39 mouse cellular contexts compared by ENCODE assay signal in the genomic region with DNA sequence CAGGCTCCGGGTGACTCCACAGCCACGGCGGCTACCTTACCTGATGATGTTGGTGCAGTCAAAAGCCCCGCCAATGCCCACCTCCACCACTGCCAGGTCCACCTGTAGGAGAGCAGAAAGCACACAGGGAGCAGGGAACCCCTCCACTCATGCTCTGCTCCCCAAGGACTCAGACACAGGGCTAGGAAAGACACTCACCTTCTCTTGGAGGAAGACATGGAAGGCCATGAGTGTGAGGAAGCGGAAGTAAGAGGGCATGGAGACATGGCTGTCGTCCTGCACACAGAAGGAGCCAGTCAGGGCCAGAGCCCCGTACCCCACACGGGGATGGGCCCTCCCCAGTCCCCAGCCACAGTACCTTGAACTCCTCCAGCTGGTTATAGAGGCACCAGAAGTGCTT. TPM values are rescaled to one million over a fixed set of nuclear protein-coding genes. Genes with fewer than 3 reads are reported as not detected.
"Had no signal": no experiment of that assay in that cellular context is flagged by ENCODE, and none has a peak within 500 bp of the region (broad histone marks: within the 10 kb centered on the region; RNA-seq: fewer than 3 reads in every experiment).

No protein-coding gene starts in this region.

- H3K27ac ChIP-seq: heart, embryonic 13.5 days; heart, embryonic 15.5 days; hindbrain, embryonic 10.5 days; hindbrain, embryonic 12.5 days; hindbrain, embryonic 13.5 days; hindbrain, embryonic 14.5 days; hindbrain, embryonic 15.5 days; hindbrain, postnatal 0 days; intestine, embryonic 15.5 days; kidney, embryonic 15.5 days; kidney, postnatal 0 days; layer of hippocampus, adult 2 months; left cerebral cortex, adult 2 months had no signal

- H3K27me3 ChIP-seq: heart, embryonic 12.5 days; heart, embryonic 13.5 days; heart, embryonic 15.5 days; hindbrain, embryonic 13.5 days; hindbrain, embryonic 15.5 days; intestine, embryonic 15.5 days; kidney, embryonic 15.5 days had no signal

- H3K9ac ChIP-seq: heart, embryonic 12.5 days; heart, embryonic 13.5 days; heart, embryonic 15.5 days; hindbrain, embryonic 12.5 days; hindbrain, embryonic 13.5 days; hindbrain, embryonic 14.5 days; hindbrain, embryonic 15.5 days; intestine, embryonic 15.5 days; kidney, embryonic 15.5 days had no signal

- H3K4me3 ChIP-seq: heart, embryonic 10.5 days; heart, embryonic 12.5 days; heart, embryonic 13.5 days; heart, embryonic 15.5 days; hindbrain, embryonic 10.5 days; hindbrain, embryonic 12.5 days; hindbrain, embryonic 13.5 days; hindbrain, embryonic 15.5 days; intestine, embryonic 15.5 days; kidney, embryonic 15.5 days; layer of hippocampus, adult 2 months; left cerebral cortex, adult 2 months had no signal

- H3K9me3 ChIP-seq: heart, embryonic 10.5 days; heart, embryonic 12.5 days; heart, embryonic 13.5 days; heart, embryonic 15.5 days; hindbrain, embryonic 10.5 days; hindbrain, embryonic 12.5 days; hindbrain, embryonic 13.5 days; hindbrain, embryonic 15.5 days; intestine, embryonic 15.5 days; kidney, embryonic 15.5 days had no signal

- DNase-seq: heart, postnatal 10 days; heart, postnatal 14 days; heart, postnatal 36 days; kidney, adult 11 months; kidney, adult 18-20 months; kidney, adult 2 months; kidney, adult 8-10 months; kidney, adult 9 months; kidney, postnatal 10 days; kidney, postnatal 14 days; kidney, postnatal 25 days; kidney, postnatal 36 days; kidney, postnatal 4 days; layer of hippocampus, adult 9-11 months; layer of hippocampus, postnatal 36 days had no signal

- H3K4me2 ChIP-seq: heart, embryonic 11.5 days; heart, embryonic 12.5 days; heart, embryonic 13.5 days; heart, embryonic 15.5 days; hindbrain, embryonic 12.5 days; hindbrain, embryonic 13.5 days; hindbrain, embryonic 14.5 days; hindbrain, embryonic 15.5 days; intestine, embryonic 15.5 days; kidney, embryonic 15.5 days had no signal

- ATAC-seq: hindbrain, embryonic 16.5 days; hindbrain, postnatal 0 days; inflammation-experienced regulatory T-cells, adult 6 months; intestine, embryonic 15.5 days; intestine, embryonic 16.5 days; intestine, postnatal 0 days had no signal

RNA-seq across cellular contexts. Expression of gene Eng, which starts 41.2 kb away (rescaled TPM):
- polyA plus RNA-seq: inflammation-experienced regulatory T-cells, adult 6 months had no signal

RNA-seq across cellular contexts. Expression of gene 6330409D20Rik, which starts 53.3 kb away (rescaled TPM):
- total RNA-seq: heart, postnatal 10 days; heart, postnatal 14 days; heart, postnatal 25 days; heart, postnatal 36 days; hematopoietic stem cell, adult 5-6 weeks had no signal
- polyA plus RNA-seq: heart, embryonic 12.5 days; intestine, embryonic 16.5 days; kidney, adult 2 months; kidney, embryonic 14.5 days; kidney, embryonic 15.5 days; kidney, postnatal 0 days; large intestine, adult 2 months had no signal
